Mouse (Mus musculus): ENCODE results near the gene Wdr5.

Wdr5 gene

GRCm38 (mm10) chr2:27552620-27553287, 37.8 kb downstream of the Wdr5 start:
- DNase-seq (ENCODE audit: low read depth, low spot score): peak; percentile 83

GRCm38 (mm10) chr2:27554308-27554707, 39.4 kb downstream of the Wdr5 start:
- DNase-seq (ENCODE audit: low read depth, low spot score): no peak

GRCm38 (mm10) chr2:27556921-27557320, 42.0 kb downstream of the Wdr5 start:
- no peak for DNase-seq (ENCODE audit: low read depth, low spot score)

- no peak for DNase-seq (ENCODE audit: low read depth, low spot score)
Measured at GRCm38 (mm10) chr2:27560708-27561123, 45.8 kb downstream of the Wdr5 start.

GRCm38 (mm10) chr2:27561159-27561558, 46.2 kb downstream of the Wdr5 start:
- no peak for DNase-seq (ENCODE audit: low read depth, low spot score)

GRCm38 (mm10) chr2:27561829-27562228, 46.9 kb downstream of the Wdr5 start:
- DNase-seq (ENCODE audit: low read depth, low spot score): no peak

- DNase-seq (ENCODE audit: low read depth, low spot score): no peak
Measured at GRCm38 (mm10) chr2:27563641-27564148, 48.7 kb downstream of the Wdr5 start.

- no peak for DNase-seq (ENCODE audit: low read depth, low spot score)
Measured at GRCm38 (mm10) chr2:27564694-27565093, 49.7 kb downstream of the Wdr5 start.

GRCm38 (mm10) chr2:27565316-27566103, 50.6 kb downstream of the Wdr5 start:
- DNase-seq (ENCODE audit: low read depth, low spot score): no peak

- peak; percentile 89 for DNase-seq (ENCODE audit: low read depth, low spot score)
Measured at GRCm38 (mm10) chr2:27570856-27571255, 55.9 kb downstream of the Wdr5 start.

- peak; percentile 99 for DNase-seq (ENCODE audit: low read depth, low spot score)
Measured at GRCm38 (mm10) chr2:27572261-27572793, 57.4 kb downstream of the Wdr5 start.

- DNase-seq (ENCODE audit: low read depth, low spot score): peak; percentile 91
Measured at GRCm38 (mm10) chr2:27572928-27573627, 58.1 kb downstream of the Wdr5 start.

- DNase-seq (ENCODE audit: low read depth, low spot score): peak; percentile 26
Measured at GRCm38 (mm10) chr2:27573628-27573966, 58.6 kb downstream of the Wdr5 start.

GRCm38 (mm10) chr2:27576416-27576815, 61.5 kb downstream of the Wdr5 start:
- no peak for DNase-seq (ENCODE audit: low read depth, low spot score)

GRCm38 (mm10) chr2:27578552-27578951, 63.6 kb downstream of the Wdr5 start:
- no peak for DNase-seq (ENCODE audit: low read depth, low spot score)

GRCm38 (mm10) chr2:27582112-27582511, 67.2 kb downstream of the Wdr5 start:
- no peak for DNase-seq (ENCODE audit: low read depth, low spot score)

- no peak for DNase-seq (ENCODE audit: low read depth, low spot score)
Measured at GRCm38 (mm10) chr2:27583019-27583418, 68.1 kb downstream of the Wdr5 start.

- peak; percentile 64 for DNase-seq (ENCODE audit: low read depth, low spot score)
Measured at GRCm38 (mm10) chr2:27584546-27584945, 69.6 kb downstream of the Wdr5 start.

Measured in R1 (cell line).